Mouse (Mus musculus) G1E (cell line): ENCODE data around the gene Gtsf1. TPM values are rescaled to one million over a fixed set of nuclear protein-coding genes. Genes with fewer than 3 reads are reported as not detected.

Experiments used
- ATAC-seq: 2 replicates; pipeline ENCODE4 v1.8.0; 2016; ENCODE audit warnings: mild to moderate bottlenecking; ENCODE audit not compliant: insufficient number of reproducible peaks, poor library complexity, low FRiP score, severe bottlenecking; ENCODE audit errors: extremely low read depth
- DNase-seq: peaks from one replicate; pipeline ENCODE4 v3.0.0; 2012; ENCODE audit warnings: low spot score
- H3K27me3 ChIP-seq: 2 replicates; pipeline ENCODE4 v1.6.1; 2012; ENCODE audit warnings: mild to moderate bottlenecking, low read length, inconsistent platforms; ENCODE audit not compliant: insufficient read depth
- H3K36me3 ChIP-seq: replicated peaks from 2 replicates; pipeline ENCODE3; 2012; ENCODE audit warnings: mild to moderate bottlenecking, inconsistent platforms
- H3K4me1 ChIP-seq: 2 replicates; pipeline ENCODE4 v1.6.1; 2012; ENCODE audit warnings: low read depth, low read length, inconsistent platforms, mixed read lengths; ENCODE audit not compliant: insufficient read depth
- H3K4me3 ChIP-seq: 2 replicates; pipeline ENCODE4 v1.5.1; 2012; ENCODE audit warnings: low read depth, mild to moderate bottlenecking, inconsistent platforms, low read length, moderate library complexity, mixed read lengths
- H3K9me3 ChIP-seq: replicated peaks from 2 replicates; pipeline ENCODE4 v1.6.1; 2012; ENCODE audit warnings: inconsistent platforms
- CTCF ChIP-seq: IDR thresholded peaks from 2 replicates; pipeline ENCODE4 v1.5.1; 2012; ENCODE audit warnings: low read depth, low read length, inconsistent platforms, mixed read lengths
- GATA1 ChIP-seq: IDR thresholded peaks from 2 replicates; pipeline ENCODE4 v1.6.1; 2012; ENCODE audit warnings: borderline replicate concordance, low read length, inconsistent platforms, mixed read lengths
- GATA2 ChIP-seq: IDR thresholded peaks from 2 replicates; pipeline ENCODE4 v1.6.1; 2012; ENCODE audit warnings: low read depth, low read length, inconsistent platforms, borderline replicate concordance
- POLR2AphosphoS5 ChIP-seq: IDR thresholded peaks from 2 replicates; pipeline ENCODE4 v1.6.1; 2012; ENCODE audit warnings: low read depth, low read length, inconsistent platforms; ENCODE audit not compliant: insufficient replicate concordance
- TAL1 ChIP-seq: conservative IDR thresholded peaks from 2 replicates; pipeline ENCODE4 v1.6.1; 2012; ENCODE audit warnings: low read depth, low read length, inconsistent platforms, mixed read lengths
- polyA plus RNA-seq: library from polyadenylated mRNA; stranded (reverse); fragments of >175 nt; gene quantifications from 2 replicates; pipeline ENCODE4 v1.2.3, GENCODE M21; 2012
- total RNA-seq, 2 experiments: library from RNA; stranded (forward) in 1 of 2; stranded (reverse) in 1 of 2; fragments of 200-1000 nt in 1 of 2; fragments of >200 nt in 1 of 2; fragmentation: Nextera tagmentation in 1 of 2; gene quantifications; 2 replicates each; pipeline ENCODE4 v1.2.3; 2014 to 2017

Gene Gtsf1
- total and polyA plus RNA-seq, 3 experiments = not detected

- no peak for ATAC-seq
These were observed 28.9 kb downstream of the Gtsf1 start for GRCm38 (mm10) chr15:103401361-103401760.

GRCm38 (mm10) chr15:103393577-103393976 lies 36.7 kb downstream of the Gtsf1 start:
- H3K4me3 ChIP-seq = no peak overlapping the region
- H3K27me3 ChIP-seq = peaks cover 8% of the 10 kb centered on the region; the same call in 1 of the 2 replicates
- H3K4me1 ChIP-seq = no peaks in the 10 kb centered on the region
- no peak for DNase-seq
- H3K9me3 ChIP-seq = no peaks in the 10 kb centered on the region
- no peak for TF ChIP-seq GATA2
- no peak for TF ChIP-seq POLR2AphosphoS5
- ATAC-seq = no peak
- H3K36me3 ChIP-seq = no peaks in the 10 kb centered on the region

More at GRCm38 (mm10) chr15:103401361-103401760, 28.9 kb downstream of the Gtsf1 start:
- H3K9me3 ChIP-seq = no peaks in the 10 kb centered on the region
- peaks cover 23% of the 10 kb centered on the region; the same call in 1 of the 2 replicates for H3K27me3 ChIP-seq
- no peaks in the 10 kb centered on the region for H3K4me1 ChIP-seq
- H3K36me3 ChIP-seq = no peaks in the 10 kb centered on the region
- H3K4me3 ChIP-seq = no peak overlapping the region
- TF ChIP-seq GATA2 (no peak), CTCF (no peak), TAL1 (no peak), GATA1 (no peak), POLR2AphosphoS5 (no peak)
- DNase-seq = no peak

GRCm38 (mm10) chr15:103388556-103389145 lies 41.6 kb downstream of the Gtsf1 start:
- Histone ChIP-seq H3K36me3 (no peaks in the 10 kb centered on the region), H3K27me3 (peaks cover 17% of the 10 kb centered on the region), H3K4me3 (no peak overlapping the region), H3K4me1 (no peaks in the 10 kb centered on the region), H3K9me3 (no peaks in the 10 kb centered on the region)
- DNase-seq (peak; percentile 18), ATAC-seq (no peak)
- TF ChIP-seq GATA1 = no peak
- TF ChIP-seq GATA2 = no peak
- TF ChIP-seq POLR2AphosphoS5 = no peak
- TF ChIP-seq CTCF = no peak
- no peak for TF ChIP-seq TAL1

- no peaks in the 10 kb centered on the region for H3K4me1 ChIP-seq
- ATAC-seq = no peak
- no peaks in the 10 kb centered on the region for H3K36me3 ChIP-seq
- H3K27me3 ChIP-seq = peaks cover 43% of the 10 kb centered on the region
- TF ChIP-seq POLR2AphosphoS5 (no peak), TAL1 (no peak), CTCF (no peak), GATA2 (no peak), GATA1 (no peak)
- H3K4me3 ChIP-seq = no peak overlapping the region
- no peaks in the 10 kb centered on the region for H3K9me3 ChIP-seq
- DNase-seq = no peak
These were observed 46.3 kb downstream of the Gtsf1 start for GRCm38 (mm10) chr15:103383771-103384488.

- TF ChIP-seq POLR2AphosphoS5 = no peak
- no peak for TF ChIP-seq CTCF
- no peak for TF ChIP-seq GATA1
- TF ChIP-seq GATA2 = no peak
- TF ChIP-seq TAL1 = no peak
- peaks cover 44% of the 10 kb centered on the region for H3K27me3 ChIP-seq
- ATAC-seq (no peak), DNase-seq (no peak)
- no peaks in the 10 kb centered on the region for H3K4me1 ChIP-seq
- H3K36me3 ChIP-seq = no peaks in the 10 kb centered on the region
- H3K4me3 ChIP-seq = no peak overlapping the region
- H3K9me3 ChIP-seq = no peaks in the 10 kb centered on the region
These were observed 47.4 kb downstream of the Gtsf1 start for GRCm38 (mm10) chr15:103382795-103383406.

- H3K9me3 ChIP-seq = no peaks in the 10 kb centered on the region
- DNase-seq = no peak
- peaks cover 52% of the 10 kb centered on the region for H3K27me3 ChIP-seq
- TF ChIP-seq GATA1 (no peak), GATA2 (no peak), TAL1 (no peak), CTCF (no peak), POLR2AphosphoS5 (no peak)
- no peak overlapping the region for H3K4me3 ChIP-seq
- H3K4me1 ChIP-seq = no peaks in the 10 kb centered on the region
- ATAC-seq = no peak
- H3K36me3 ChIP-seq = no peaks in the 10 kb centered on the region
These were observed 48.2 kb downstream of the Gtsf1 start for GRCm38 (mm10) chr15:103382075-103382474.
